Mouse (Mus musculus): ENCODE results near the gene Tradd.
"Not testable (repeated sequence)": the region's sequence is repeated elsewhere in the genome, so short reads cannot be mapped to it uniquely, and the experiment has no call there.

The Tradd gene

GRCm38 (mm10) chr8:105241016-105241415, 23.4 kb downstream of the Tradd start:
- DNase-seq (ENCODE audit: low spot score), result no peak

- no peak for DNase-seq (ENCODE audit: low spot score)
Measured at GRCm38 (mm10) chr8:105237442-105238142, 26.8 kb downstream of the Tradd start.

DNA sequence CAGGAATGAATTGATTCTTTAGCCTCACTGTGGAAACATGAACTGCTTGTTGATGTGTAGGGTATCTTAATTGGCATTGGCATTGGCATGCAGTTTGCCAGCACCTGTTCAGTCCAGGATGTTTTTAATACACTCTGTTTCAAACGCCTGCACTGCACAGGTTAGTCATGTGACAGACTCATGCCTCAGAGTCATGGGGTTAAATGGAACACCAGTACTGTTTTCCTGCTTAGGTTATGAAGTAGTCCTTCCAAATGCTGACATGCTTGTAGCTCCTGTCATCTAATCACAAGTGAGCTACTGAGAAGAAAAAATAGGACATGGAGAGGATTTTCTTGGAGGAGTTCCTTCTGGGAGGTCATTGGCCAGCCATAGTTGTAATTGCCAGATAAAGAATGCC, 29.2 kb downstream of the Tradd start:
- DNase-seq (ENCODE audit: low spot score), result no peak

GRCm38 (mm10) chr8:105233126-105233935, 31.1 kb downstream of the Tradd start:
- DNase-seq (ENCODE audit: low spot score), result peak; percentile 26

DNA sequence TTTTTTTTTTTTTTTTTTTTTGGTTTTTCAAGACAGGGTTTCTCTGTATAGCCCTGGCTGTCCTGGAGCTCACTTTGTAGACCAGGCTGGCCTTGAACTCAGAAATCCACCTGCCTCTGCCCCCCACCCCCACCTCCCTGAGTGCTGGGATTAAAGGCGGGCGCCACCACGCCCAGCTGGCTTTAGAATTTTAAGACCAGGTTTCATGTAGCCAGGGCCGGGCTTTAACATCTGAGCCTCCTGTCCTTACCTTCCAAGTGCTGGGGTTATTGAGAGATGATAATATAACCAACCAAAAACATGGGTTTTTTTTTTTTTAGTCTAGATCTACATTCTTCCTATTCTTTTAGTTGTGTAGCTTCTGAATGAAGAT, 32.1 kb downstream of the Tradd start:
- DNase-seq (ENCODE audit: low spot score), result not testable (repeated sequence)

GRCm38 (mm10) chr8:105231503-105232320, 32.7 kb downstream of the Tradd start:
- DNase-seq (ENCODE audit: low spot score), result no peak

- peak; percentile 32 for DNase-seq (ENCODE audit: low spot score)
Measured at GRCm38 (mm10) chr8:105225917-105226316, 38.5 kb downstream of the Tradd start.

- DNase-seq (ENCODE audit: low spot score), result no peak
Measured at GRCm38 (mm10) chr8:105225272-105225593, 39.2 kb downstream of the Tradd start.

DNA sequence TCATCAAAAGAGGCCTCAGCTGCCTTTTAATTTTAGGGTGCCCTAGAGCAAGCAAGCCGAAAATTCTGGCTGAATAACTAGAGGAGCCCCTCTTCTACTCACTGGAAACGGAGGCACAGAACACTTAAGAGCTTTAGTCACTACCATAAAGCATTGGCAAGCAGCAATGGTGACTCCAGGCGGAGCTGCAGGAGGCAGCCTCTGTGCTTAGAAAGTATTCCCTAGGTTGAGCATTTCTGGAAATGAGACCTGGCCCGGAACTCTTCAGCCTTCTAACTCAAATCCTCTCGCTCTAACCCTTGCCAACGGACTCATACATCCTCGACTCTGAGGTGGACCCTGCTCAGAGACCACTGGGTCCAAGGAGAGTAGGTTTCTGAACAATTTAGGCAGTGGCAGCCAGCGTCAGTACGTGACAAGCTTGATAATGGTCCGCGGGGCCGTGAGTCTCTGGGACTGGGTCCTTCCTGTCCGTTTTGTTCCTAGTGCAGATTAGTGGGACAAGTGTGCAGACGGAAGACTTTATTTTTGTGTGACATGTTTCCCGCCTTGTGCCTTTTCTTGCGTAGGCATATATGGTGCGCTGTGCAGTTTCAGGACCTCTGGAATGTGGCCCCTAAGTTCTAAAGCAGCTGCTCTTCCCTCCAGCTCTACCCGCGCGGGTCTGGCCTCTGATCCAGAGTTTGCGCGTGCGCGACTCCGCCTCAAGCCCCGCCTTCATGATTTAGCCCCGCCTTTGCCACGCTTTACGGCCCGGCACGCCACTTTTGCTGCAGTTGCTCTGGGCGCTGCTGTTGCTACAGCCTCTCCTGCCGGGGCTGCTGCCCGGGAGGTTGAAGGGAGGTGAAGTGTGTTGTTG, 39.8 kb downstream of the Tradd start, which contains the start of gene D230025D16Rik:
D230025D16Rik (plus strand) TSS at position 733 of the 859 bp plus-strand sequence.
- DNase-seq (ENCODE audit: low spot score), result peak; percentile 95

DNA sequence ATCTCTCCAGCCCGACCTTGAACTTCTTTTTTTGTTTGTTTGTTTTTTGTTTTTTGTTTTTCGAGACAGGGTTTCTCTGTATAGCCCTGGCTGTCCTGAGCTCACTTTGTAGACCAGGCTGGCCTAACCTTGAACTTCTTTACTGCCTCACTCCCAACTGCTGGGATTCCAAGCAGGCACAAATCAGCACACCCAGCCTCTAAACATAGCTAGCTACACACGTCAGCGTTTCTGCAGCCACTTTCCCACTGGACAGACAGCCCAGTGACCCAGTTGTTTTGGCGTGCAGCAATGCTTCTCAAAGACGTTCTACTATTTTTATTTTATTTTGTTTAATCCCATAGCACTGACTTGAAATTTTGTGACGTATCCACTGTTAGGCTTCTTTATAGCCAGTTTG, 40.6 kb downstream of the Tradd start:
- DNase-seq (ENCODE audit: low spot score), result no peak

GRCm38 (mm10) chr8:105217926-105218522, 46.4 kb downstream of the Tradd start:
- DNase-seq (ENCODE audit: low spot score), result peak; percentile 62

DNA sequence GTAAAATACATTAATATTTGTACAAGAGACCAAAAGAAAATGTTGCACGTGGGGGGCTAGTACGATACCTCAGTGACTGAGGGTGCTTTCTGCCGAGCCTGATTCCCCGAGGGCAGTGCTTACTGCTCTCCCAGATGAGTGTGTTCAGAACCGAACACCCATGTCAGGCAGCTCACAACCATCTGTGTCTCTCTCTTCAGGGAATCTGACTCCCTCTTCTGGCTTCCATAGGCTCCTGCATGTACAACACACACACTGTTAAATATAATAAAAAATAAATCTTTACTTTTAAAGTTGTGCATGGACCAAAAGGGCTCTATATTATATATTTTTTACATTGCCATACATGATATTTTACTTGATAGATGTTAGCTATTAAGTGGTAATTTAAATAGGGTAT, 50.3 kb downstream of the Tradd start:
- no peak for DNase-seq (ENCODE audit: low spot score)

GRCm38 (mm10) chr8:105209153-105210110, 55.0 kb downstream of the Tradd start:
- no peak for DNase-seq (ENCODE audit: low spot score)

Measured in c-Kit-positive CD71-positive TER-119-positive erythroid progenitor cells, embryonic 14.5 days (primary cell).